Mouse (Mus musculus): ENCODE results near the gene Kcne2. TPM values are rescaled to one million over a fixed set of nuclear protein-coding genes. Genes with fewer than 3 reads are reported as not detected.

Kcne2 gene
- polyA plus RNA-seq, 1 experiment from 2014 or later = 9.1 TPM

- 91% methylated on average over 8 of the region's 8 CpGs for WGBS
- Histone ChIP-seq H3K4me1 (replicated peaks; ENCODE audit: control insufficient read depth, insufficient read depth, low read length) (no peaks in the 10 kb centered on the region), H3K4me3 (replicated peaks; ENCODE audit: low read length) (no peak within 1 kb of the TSS), H3K9ac (replicated peaks; ENCODE audit: low read depth, low read length) (no peak within 1 kb of the TSS), H3K27ac (ENCODE audit: low read length) (no peak within 1 kb of the TSS), H3K27me3 (replicated peaks; ENCODE audit: control insufficient read depth, insufficient read depth, low read length) (no peaks in the 10 kb centered on the region), H3K4me2 (ENCODE audit: low read length) (no peak within 1 kb of the TSS), H3K9me3 (ENCODE audit: control insufficient read depth, low read length) (no peaks in the 10 kb centered on the region), H3K36me3 (ENCODE audit: control insufficient read depth, insufficient read depth) (no peaks in the 10 kb centered on the region)
- ATAC-seq = no peak
These were observed 29.2 kb downstream of the Kcne2 start, which contains the start of gene Fam243 for GRCm38 (mm10) chr16:92321341-92321740. Gene Fam243, minus strand, starts transcription at chr16:92321441.

GRCm38 (mm10) chr16:92324309-92325061 is 32.3 kb downstream of the Kcne2 start:
- no peak for ATAC-seq
- no peaks in the 10 kb centered on the region for H3K4me1 ChIP-seq (replicated peaks; ENCODE audit: control insufficient read depth, insufficient read depth, low read length)
- H3K9me3 ChIP-seq (ENCODE audit: control insufficient read depth, low read length) = no peaks in the 10 kb centered on the region
- WGBS = 12% methylated on average over 7 of the region's 7 CpGs
- H3K27me3 ChIP-seq (replicated peaks; ENCODE audit: control insufficient read depth, insufficient read depth, low read length) = no peaks in the 10 kb centered on the region
- no peak overlapping the region for H3K4me2 ChIP-seq (ENCODE audit: low read length)
- H3K27ac ChIP-seq (ENCODE audit: low read length) = no peak overlapping the region
- no peak overlapping the region for H3K4me3 ChIP-seq (replicated peaks; ENCODE audit: low read length)
- no peak overlapping the region for H3K9ac ChIP-seq (replicated peaks; ENCODE audit: low read depth, low read length)
- H3K36me3 ChIP-seq (ENCODE audit: control insufficient read depth, insufficient read depth) = no peaks in the 10 kb centered on the region

DNA sequence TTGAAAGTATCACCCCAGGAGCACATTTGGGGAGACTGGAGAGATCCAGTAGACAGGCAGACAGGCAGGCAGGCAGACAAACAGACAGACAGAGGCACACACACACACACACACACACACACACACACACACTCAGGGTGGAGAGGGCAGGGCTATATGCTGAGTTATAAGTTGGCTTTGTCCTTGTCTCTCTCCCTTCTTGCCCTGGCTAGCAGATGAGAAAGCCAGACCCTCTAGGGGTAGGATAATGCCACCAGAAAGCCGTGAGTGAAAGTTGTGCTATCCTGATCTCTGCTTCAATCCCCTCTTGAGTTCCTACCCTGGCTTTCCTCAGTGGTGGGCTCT is 32.8 kb downstream of the Kcne2 start:
- H3K4me2 ChIP-seq (ENCODE audit: low read length) = no peak overlapping the region
- H3K4me3 ChIP-seq (replicated peaks; ENCODE audit: low read length) = no peak overlapping the region
- H3K27ac ChIP-seq (ENCODE audit: low read length) = no peak overlapping the region
- H3K4me1 ChIP-seq (replicated peaks; ENCODE audit: control insufficient read depth, insufficient read depth, low read length) = no peaks in the 10 kb centered on the region
- no peaks in the 10 kb centered on the region for H3K36me3 ChIP-seq (ENCODE audit: control insufficient read depth, insufficient read depth)
- no peaks in the 10 kb centered on the region for H3K27me3 ChIP-seq (replicated peaks; ENCODE audit: control insufficient read depth, insufficient read depth, low read length)
- no peaks in the 10 kb centered on the region for H3K9me3 ChIP-seq (ENCODE audit: control insufficient read depth, low read length)
- 27% methylated on average over 1 of the region's 1 CpGs for WGBS
- H3K9ac ChIP-seq (replicated peaks; ENCODE audit: low read depth, low read length) = no peak overlapping the region
- ATAC-seq = no peak

GRCm38 (mm10) chr16:92327911-92328310 is 35.7 kb downstream of the Kcne2 start:
- no peaks in the 10 kb centered on the region for H3K27me3 ChIP-seq (replicated peaks; ENCODE audit: control insufficient read depth, insufficient read depth, low read length)
- no peak overlapping the region for H3K4me3 ChIP-seq (replicated peaks; ENCODE audit: low read length)
- no peak overlapping the region for H3K4me2 ChIP-seq (ENCODE audit: low read length)
- no peaks in the 10 kb centered on the region for H3K4me1 ChIP-seq (replicated peaks; ENCODE audit: control insufficient read depth, insufficient read depth, low read length)
- no peak overlapping the region for H3K27ac ChIP-seq (ENCODE audit: low read length)
- H3K36me3 ChIP-seq (ENCODE audit: control insufficient read depth, insufficient read depth) = no peaks in the 10 kb centered on the region
- no peaks in the 10 kb centered on the region for H3K9me3 ChIP-seq (ENCODE audit: control insufficient read depth, low read length)
- WGBS = 92% methylated on average over 10 of the region's 10 CpGs
- no peak overlapping the region for H3K9ac ChIP-seq (replicated peaks; ENCODE audit: low read depth, low read length)
- no peak for ATAC-seq

DNA sequence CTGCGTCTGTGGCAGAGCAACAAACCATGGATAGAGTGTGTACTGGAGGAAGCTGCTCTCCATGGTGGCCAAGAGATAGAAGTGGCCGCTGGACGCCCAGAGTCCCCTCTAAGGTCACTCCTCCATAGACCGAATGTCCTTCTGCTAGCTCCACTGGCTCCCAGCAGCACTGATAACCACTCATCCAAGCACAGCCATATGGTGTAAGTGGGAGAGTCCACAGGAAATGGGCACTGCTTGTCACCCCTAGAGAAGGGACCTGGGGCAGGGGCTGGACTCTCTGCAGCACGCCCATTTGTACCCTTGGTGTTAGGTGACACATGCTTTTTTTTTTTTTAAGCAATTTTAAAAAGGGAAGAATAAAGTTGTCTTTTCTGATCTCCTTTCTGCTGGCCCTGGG is 38.8 kb downstream of the Kcne2 start:
- WGBS = 82% methylated on average over 5 of the region's 5 CpGs
- H3K4me2 ChIP-seq (ENCODE audit: low read length) = no peak overlapping the region
- H3K4me1 ChIP-seq (replicated peaks; ENCODE audit: control insufficient read depth, insufficient read depth, low read length) = no peaks in the 10 kb centered on the region
- no peaks in the 10 kb centered on the region for H3K36me3 ChIP-seq (ENCODE audit: control insufficient read depth, insufficient read depth)
- 0 out of 2 replicates have a peak, but pooled peaks cover 3% of the 10 kb centered on the region for H3K27me3 ChIP-seq (replicated peaks; ENCODE audit: control insufficient read depth, insufficient read depth, low read length)
- no peak overlapping the region for H3K4me3 ChIP-seq (replicated peaks; ENCODE audit: low read length)
- H3K9me3 ChIP-seq (ENCODE audit: control insufficient read depth, low read length) = no peaks in the 10 kb centered on the region
- ATAC-seq = no peak
- no peak overlapping the region for H3K27ac ChIP-seq (ENCODE audit: low read length)
- no peak overlapping the region for H3K9ac ChIP-seq (replicated peaks; ENCODE audit: low read depth, low read length)

DNA sequence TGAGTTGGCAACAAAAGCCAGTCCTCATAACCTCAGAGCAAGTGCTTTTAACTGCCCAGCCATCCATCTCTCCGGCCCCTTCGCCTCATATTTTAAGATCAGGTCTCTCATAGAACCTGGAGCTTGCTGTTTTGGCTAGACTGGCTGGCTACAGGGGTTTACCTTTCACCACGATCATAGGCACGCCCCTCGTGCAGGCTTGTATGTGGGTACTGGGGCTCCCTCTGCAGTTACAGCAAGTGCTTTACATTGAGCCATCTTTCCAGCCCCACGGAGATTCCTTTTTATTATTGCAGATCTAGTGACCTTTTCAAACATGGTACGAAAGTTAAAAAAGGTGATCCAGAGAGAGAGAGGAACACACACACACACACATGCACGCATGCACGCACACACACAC is 42.4 kb downstream of the Kcne2 start:
- no peak for ATAC-seq
- Histone ChIP-seq H3K9ac (replicated peaks; ENCODE audit: low read depth, low read length) (no peak overlapping the region), H3K4me3 (replicated peaks; ENCODE audit: low read length) (no peak overlapping the region), H3K27me3 (replicated peaks; ENCODE audit: control insufficient read depth, insufficient read depth, low read length) (0 out of 2 replicates have a peak, but pooled peaks cover 3% of the 10 kb centered on the region), H3K27ac (ENCODE audit: low read length) (no peak overlapping the region), H3K9me3 (ENCODE audit: control insufficient read depth, low read length) (no peaks in the 10 kb centered on the region), H3K4me2 (ENCODE audit: low read length) (no peak overlapping the region), H3K36me3 (ENCODE audit: control insufficient read depth, insufficient read depth) (no peaks in the 10 kb centered on the region), H3K4me1 (replicated peaks; ENCODE audit: control insufficient read depth, insufficient read depth, low read length) (no peaks in the 10 kb centered on the region)
- 67% methylated on average over 9 of the region's 9 CpGs for WGBS

GRCm38 (mm10) chr16:92336280-92336679 is 44.1 kb downstream of the Kcne2 start:
- H3K4me2 ChIP-seq (ENCODE audit: low read length) = no peak overlapping the region
- ATAC-seq = peak; percentile 48
- no peaks in the 10 kb centered on the region for H3K36me3 ChIP-seq (ENCODE audit: control insufficient read depth, insufficient read depth)

DNA sequence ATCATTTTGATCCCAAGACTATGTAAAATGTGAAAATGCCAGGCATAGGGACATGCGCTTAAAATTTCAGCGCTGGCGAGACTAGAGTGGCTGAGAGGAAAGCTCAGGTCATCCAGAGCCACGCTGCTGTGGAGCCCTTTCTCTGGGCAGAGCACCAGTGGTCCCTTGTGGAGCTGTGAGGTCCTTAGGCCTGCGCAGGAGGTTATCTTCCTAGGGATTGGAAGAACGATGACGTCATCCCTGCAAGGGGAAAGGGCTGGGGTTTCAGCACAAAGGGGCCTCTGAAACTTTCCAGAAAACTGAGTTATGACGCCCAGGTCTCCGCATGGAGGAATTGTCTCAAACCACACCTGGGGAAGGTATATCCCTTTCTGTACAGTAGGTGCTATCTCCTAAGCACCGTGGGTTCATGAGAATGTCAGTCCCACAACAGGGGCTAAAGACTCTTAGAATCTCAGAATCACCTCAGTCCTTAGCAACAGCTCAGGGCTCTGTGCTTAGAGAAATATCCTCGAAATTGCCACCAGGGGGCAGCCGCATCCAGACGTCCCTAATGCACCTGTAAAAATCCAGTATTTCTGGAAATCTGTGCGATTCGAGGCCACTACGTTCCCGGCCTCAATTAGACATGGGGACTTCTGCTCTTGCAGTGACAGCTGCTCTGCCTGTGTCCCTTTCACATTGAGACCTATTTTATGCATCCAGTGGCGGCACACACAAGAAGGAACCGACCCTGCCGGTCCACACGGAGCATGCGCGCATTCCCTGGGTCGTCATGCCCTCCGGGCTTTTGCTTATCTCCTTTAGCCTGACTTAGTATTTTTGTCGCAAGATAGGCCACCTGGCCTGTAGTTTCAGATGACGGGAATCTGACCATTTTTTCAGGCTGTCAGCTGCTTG is 48.7 kb downstream of the Kcne2 start:
- no peak overlapping the region for H3K27ac ChIP-seq (ENCODE audit: low read length)
- 0 out of 2 replicates have a peak overlapping the region, but pooled peaks have one; percentile 12 for H3K9ac ChIP-seq (replicated peaks; ENCODE audit: low read depth, low read length)
- peak; percentile 79 for ATAC-seq
- H3K4me3 ChIP-seq (replicated peaks; ENCODE audit: low read length) = peak overlapping the region; percentile 30
- H3K4me2 ChIP-seq (ENCODE audit: low read length) = peak overlapping the region; percentile 48
- no peaks in the 10 kb centered on the region for H3K36me3 ChIP-seq (ENCODE audit: control insufficient read depth, insufficient read depth)
- WGBS = 29% methylated on average over 27 of the region's 27 CpGs
- H3K9me3 ChIP-seq (ENCODE audit: control insufficient read depth, low read length) = no peaks in the 10 kb centered on the region
- H3K27me3 ChIP-seq (replicated peaks; ENCODE audit: control insufficient read depth, insufficient read depth, low read length) = no peaks in the 10 kb centered on the region
- H3K4me1 ChIP-seq (replicated peaks; ENCODE audit: control insufficient read depth, insufficient read depth, low read length) = no peaks in the 10 kb centered on the region; the same call in none of the 2 replicates

More at GRCm38 (mm10) chr16:92336280-92336679, 44.1 kb downstream of the Kcne2 start:
- Histone ChIP-seq H3K9ac (replicated peaks; ENCODE audit: low read depth, low read length) (no peak overlapping the region), H3K4me3 (replicated peaks; ENCODE audit: low read length) (no peak overlapping the region), H3K4me1 (replicated peaks; ENCODE audit: control insufficient read depth, insufficient read depth, low read length) (no peaks in the 10 kb centered on the region; the same call in none of the 2 replicates), H3K9me3 (ENCODE audit: control insufficient read depth, low read length) (no peaks in the 10 kb centered on the region), H3K27ac (ENCODE audit: low read length) (no peak overlapping the region), H3K27me3 (replicated peaks; ENCODE audit: control insufficient read depth, insufficient read depth, low read length) (0 out of 2 replicates have a peak, but pooled peaks cover 3% of the 10 kb centered on the region)
- WGBS = 7% methylated on average over 9 of the region's 9 CpGs

GRCm38 (mm10) chr16:92345177-92345576 is 53.0 kb downstream of the Kcne2 start:
- Histone ChIP-seq H3K4me2 (ENCODE audit: low read length) (no peak overlapping the region), H3K27ac (ENCODE audit: low read length) (no peak overlapping the region), H3K9me3 (ENCODE audit: control insufficient read depth, low read length) (no peaks in the 10 kb centered on the region), H3K9ac (replicated peaks; ENCODE audit: low read depth, low read length) (no peak overlapping the region), H3K27me3 (replicated peaks; ENCODE audit: control insufficient read depth, insufficient read depth, low read length) (no peaks in the 10 kb centered on the region), H3K36me3 (ENCODE audit: control insufficient read depth, insufficient read depth) (no peaks in the 10 kb centered on the region), H3K4me1 (replicated peaks; ENCODE audit: control insufficient read depth, insufficient read depth, low read length) (no peaks in the 10 kb centered on the region; the same call in 1 of the 2 replicates), H3K4me3 (replicated peaks; ENCODE audit: low read length) (no peak overlapping the region)
- ATAC-seq = no peak
- WGBS = 73% methylated on average over 11 of the region's 11 CpGs

Data from forebrain, embryonic 16.5 days (tissue).